Mouse (Mus musculus) ES-Bruce4 (cell line): ENCODE measurements around the gene Pde6d.

Experiments
- CTCF ChIP-seq: IDR thresholded peaks from one replicate; pipeline ENCODE4 v1.8.1; 2011; ENCODE audit warnings: low read depth, low read length
- EP300 ChIP-seq: IDR thresholded peaks from 2 replicates; pipeline ENCODE4 v1.6.1; 2011; ENCODE audit warnings: low read depth, low read length; ENCODE audit not compliant: insufficient read depth

GRCm38 (mm10) chr1:86517076-86517475, 65.4 kb downstream of the Pde6d start:
- no peak for TF ChIP-seq CTCF
- TF ChIP-seq EP300: no peak
